Mouse (Mus musculus) heart, postnatal 4 days (tissue): ENCODE data around the gene Pum3. TPM values are rescaled to one million over a fixed set of nuclear protein-coding genes. Genes with fewer than 3 reads are reported as not detected.
"Not testable (repeated sequence)": the region's sequence is repeated elsewhere in the genome, so short reads cannot be mapped to it uniquely, and the experiment has no call there.

ENCODE experiments used
- DNase-seq: peaks from one replicate; pipeline ENCODE4 v3.0.0; 2021
- total RNA-seq, 2 experiments: library from RNA; stranded (reverse); gene quantifications; 2 replicates each; pipeline ENCODE4 v1.2.3; 2021

Gene Pum3
- total RNA-seq, 2 experiments from 2014 or later, result 40.1 to 45.0 TPM

DNA sequence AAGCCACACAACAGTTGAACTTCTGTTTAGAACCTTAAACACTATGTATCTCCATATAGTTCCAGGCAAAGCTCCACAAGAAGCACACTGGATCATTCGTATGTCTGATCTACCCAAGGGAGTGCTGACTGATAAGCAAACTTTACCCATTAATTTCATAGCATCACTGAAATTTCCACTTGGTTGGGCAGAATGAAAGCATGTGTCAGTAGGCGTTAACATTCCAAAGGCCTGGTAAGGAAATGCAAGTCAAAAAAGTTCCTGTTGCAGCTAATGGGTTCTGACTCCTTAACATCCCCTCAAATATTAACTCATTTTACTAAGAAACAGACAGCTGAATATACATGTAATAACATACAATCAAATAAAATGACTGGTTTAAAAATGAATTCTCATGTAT, 37.2 kb downstream of the Pum3 start:
- no peak for DNase-seq

DNA sequence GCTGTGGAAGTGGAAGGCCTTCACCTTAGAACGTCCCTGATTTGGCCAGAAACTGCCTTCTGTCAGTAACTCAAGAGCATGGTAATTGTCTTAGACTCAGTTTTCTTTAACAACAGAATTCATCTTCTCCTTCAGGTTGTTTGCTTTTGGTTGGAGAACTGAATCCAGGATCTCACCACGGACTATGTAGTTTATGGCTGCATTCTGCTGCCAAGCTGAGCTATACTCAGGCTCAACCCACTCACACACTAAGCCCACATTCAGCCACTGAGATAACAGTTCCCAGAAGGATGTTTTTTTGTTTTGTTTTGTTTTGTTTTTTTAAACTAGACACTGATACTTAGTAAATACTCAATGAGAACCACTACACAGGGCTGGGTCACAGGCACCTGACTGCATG, 38.3 kb downstream of the Pum3 start:
- DNase-seq, result no peak

DNA sequence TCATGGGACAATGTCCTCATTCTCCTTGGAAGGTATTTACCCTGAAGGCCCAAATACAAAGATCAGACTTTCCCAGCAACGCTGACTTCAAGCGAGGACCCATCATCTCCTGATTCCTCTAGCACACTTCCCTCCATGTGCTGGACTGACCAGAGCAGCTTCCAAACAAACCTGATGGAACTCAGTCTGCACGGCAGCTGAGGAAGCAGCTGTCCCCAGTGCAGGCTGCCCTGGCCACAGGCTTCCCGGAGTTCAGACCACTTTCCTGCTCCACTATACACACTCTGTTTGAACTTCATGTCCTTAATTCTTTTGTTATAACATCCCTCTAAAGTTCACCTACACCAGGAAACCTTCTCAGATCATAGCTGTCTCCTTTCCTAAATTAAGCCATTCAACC, 40.1 kb downstream of the Pum3 start:
- DNase-seq, result not testable (repeated sequence)

- no peak for DNase-seq
Observed at GRCm38 (mm10) chr19:27385304-27385703, 44.3 kb downstream of the Pum3 start.

GRCm38 (mm10) chr19:27383266-27383665, 46.4 kb downstream of the Pum3 start:
- no peak for DNase-seq

GRCm38 (mm10) chr19:27382131-27382530, 47.5 kb downstream of the Pum3 start:
- DNase-seq, result no peak

DNA sequence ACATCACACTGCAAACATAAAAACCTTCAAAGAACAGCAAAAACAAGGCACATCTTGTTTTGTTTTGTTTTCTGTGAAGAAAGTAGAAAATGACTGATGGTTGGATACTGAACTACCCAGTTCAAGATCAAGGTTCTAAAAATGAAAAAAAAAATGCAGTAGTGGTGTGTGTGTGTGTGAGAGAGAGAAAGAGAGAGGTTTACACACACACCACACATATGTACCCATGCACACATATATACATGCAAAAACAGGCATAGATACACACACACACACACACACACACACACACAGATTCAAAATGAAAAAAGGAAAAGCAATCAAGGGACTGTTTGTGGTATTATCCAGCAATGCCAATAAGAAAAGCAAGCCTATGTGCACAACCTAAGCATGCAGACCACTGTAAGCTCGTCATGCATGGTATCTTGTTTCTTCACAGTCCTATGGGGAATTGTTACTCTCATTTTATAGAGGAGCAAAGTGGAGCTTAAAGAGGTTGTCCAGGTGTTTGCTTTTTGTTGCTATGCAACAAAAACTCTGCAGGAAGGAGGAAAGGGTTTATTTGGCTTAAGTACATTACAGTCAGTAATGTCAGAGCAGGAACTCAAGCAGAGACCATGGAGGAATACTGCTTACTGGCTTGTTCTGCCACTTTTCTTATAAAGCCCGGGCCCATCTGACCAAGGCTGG, 49.8 kb downstream of the Pum3 start:
- no peak for DNase-seq

DNA sequence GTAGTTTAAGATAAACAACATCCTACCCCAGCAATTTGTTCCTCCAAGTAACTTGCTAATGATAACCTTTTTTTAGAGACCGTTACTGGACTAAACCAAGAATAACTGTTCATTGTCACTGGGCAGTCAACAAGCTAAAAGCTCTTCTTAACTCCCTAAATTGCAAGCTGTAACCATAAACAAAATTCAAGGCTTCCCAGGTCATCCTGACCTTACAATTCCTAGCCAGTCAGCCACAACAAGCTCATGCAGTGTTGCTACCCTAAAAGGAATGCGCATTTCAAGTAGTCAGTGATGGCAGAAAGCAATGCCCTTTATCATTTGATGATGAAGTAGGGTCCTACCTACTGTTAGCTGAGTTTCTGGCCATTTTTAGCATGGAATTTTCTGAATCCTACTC, 58.8 kb downstream of the Pum3 start:
- no peak for DNase-seq

GRCm38 (mm10) chr19:27370174-27370573, 59.5 kb downstream of the Pum3 start:
- no peak for DNase-seq

DNA sequence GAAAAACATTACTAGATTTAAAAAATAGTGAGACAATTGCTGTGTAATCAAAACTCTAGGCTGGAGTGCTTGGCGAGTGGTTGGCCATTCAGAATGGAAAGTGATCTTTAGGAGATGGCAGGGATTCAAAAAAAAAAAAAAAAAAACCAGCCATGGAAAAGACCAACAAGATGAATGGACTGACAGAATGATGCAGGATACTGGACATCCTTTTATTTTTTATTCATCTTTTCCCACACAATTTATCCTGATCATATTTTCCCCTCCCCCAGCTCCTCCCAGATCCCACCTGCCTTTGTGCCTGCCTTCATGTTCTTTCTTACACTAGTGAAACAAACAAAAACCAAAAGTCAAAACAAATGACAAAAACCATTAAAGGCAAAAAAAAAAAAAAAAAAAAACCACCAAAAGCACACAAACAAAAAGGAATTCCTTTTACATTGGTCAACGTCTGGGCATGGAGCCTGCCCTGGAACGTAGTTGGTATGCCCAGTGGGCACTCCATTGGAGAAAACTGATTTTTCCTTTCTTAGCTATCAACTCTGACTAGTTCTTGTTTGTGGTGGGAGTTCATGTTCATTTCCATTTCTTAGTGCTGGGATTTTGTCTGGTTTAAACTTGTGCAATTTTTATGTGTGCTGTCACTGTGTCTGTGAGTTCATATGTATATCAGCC, 60.0 kb downstream of the Pum3 start:
- DNase-seq, result no peak

- DNase-seq, result no peak
Observed at GRCm38 (mm10) chr19:27366113-27366746, 63.4 kb downstream of the Pum3 start.

GRCm38 (mm10) chr19:27364521-27364931, 65.1 kb downstream of the Pum3 start:
- peak; percentile 63 for DNase-seq

DNA sequence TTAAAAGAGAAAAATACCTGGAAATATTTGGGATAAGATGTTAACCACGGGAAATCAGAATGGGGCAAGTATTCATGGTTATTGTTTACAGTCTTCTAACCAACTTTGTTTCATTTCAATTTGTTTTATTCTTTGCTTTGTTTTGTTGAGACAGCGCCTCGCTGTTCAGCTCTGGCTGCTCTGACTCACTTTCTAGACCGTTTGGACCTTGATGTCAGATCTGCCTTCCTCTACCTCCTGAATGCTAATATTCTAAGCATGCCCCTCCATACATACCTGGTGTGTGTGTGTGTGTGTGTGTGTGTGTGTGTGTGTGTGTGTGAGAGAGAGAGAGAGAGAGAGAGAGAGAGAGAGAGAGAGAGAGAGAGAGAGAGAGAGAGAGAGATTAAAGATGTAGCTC, 65.7 kb downstream of the Pum3 start:
- no peak for DNase-seq

- DNase-seq, result no peak
Observed at GRCm38 (mm10) chr19:27360381-27360780, 69.2 kb downstream of the Pum3 start.

GRCm38 (mm10) chr19:27351700-27352099, 77.9 kb downstream of the Pum3 start:
- DNase-seq, result no peak

- no peak for DNase-seq
Observed at GRCm38 (mm10) chr19:27346501-27346900, 83.1 kb downstream of the Pum3 start.

Other genes with a start within 250 kb of the Pum3 start
- gene Vldlr, start 213.3 kb downstream of the Pum3 start, total RNA-seq, result 100 to 1,000 TPM; 117 to 122 TPM
- gene Kcnv2, start 107.2 kb downstream of the Pum3 start, total RNA-seq, result under 1 TPM in 1 of 2 experiments, not detected in 1; 0.09 TPM